Mouse (Mus musculus): ENCODE data around the gene 1700003F12Rik. TPM values are rescaled to one million over a fixed set of nuclear protein-coding genes. Genes with fewer than 3 reads are reported as not detected.

The 1700003F12Rik gene
- total and polyA plus RNA-seq, 3 experiments, result 0.52 to 0.85 (median 0.56) TPM

- H3K4me2 ChIP-seq (ENCODE audit: insufficient read depth, low read depth, poor library complexity, severe bottlenecking), result no peak overlapping the region
- peaks cover 9 to 17% of the 10 kb centered on the region in 2 experiments for H3K4me1 ChIP-seq (ENCODE audit: control insufficient read depth in 1 of 2, insufficient read depth in 2 of 2)
- H3K4me3 ChIP-seq (replicated peaks in 1 of 3; ENCODE audit: low read depth in 2 of 3, low read length in 2 of 3, poor library complexity in 1 of 3), result no peak overlapping the region
- H3K27me3 ChIP-seq (replicated peaks), result no peaks in the 10 kb centered on the region
- H3K27ac ChIP-seq (ENCODE audit: insufficient read depth, low read depth), result no peak overlapping the region
- no peak for DNase-seq (ENCODE audit: extremely low read depth)
- H3K36me3 ChIP-seq (replicated peaks in 1 of 2; ENCODE audit: control insufficient read depth in 1 of 2, insufficient read depth in 1 of 2, low read length in 1 of 2), result peaks cover 2 to 20% of the 10 kb centered on the region in 2 experiments
- no peak overlapping the region for H3K9ac ChIP-seq (ENCODE audit: insufficient read depth, low read depth)
- in situ Hi-C loops (cut with MboI; ENCODE audit: low pct_ligation_motif_present, low pct_unique_long_range_greater_than_20kb, low sequenced_read_pairs), result no loop called here
- dilution Hi-C loops (cut with MboI; ENCODE audit: extremely low pct_ligation_motif_present, extremely low pct_unique_long_range_greater_than_20kb, low sequenced_read_pairs), result no loop called here
- H3K9me3 ChIP-seq (replicated peaks; ENCODE audit: low read length), result no peaks in the 10 kb centered on the region
- no peaks in the 10 kb centered on the region for H3K79me2 ChIP-seq (replicated peaks; ENCODE audit: control insufficient read depth, extremely low read depth, insufficient read depth, poor library complexity, severe bottlenecking)
- TF ChIP-seq CTCF (conservative IDR thresholded peaks at IDR 0.05 in 1 of 2, IDR thresholded peaks at IDR 0.05 in 1 of 2; ENCODE audit: low read depth in 2 of 2, low read length in 2 of 2) (no peak), MAZ (IDR thresholded peaks at IDR 0.05; ENCODE audit: low read depth, low read length) (no peak), ZMIZ1 (IDR thresholded peaks at IDR 0.05; ENCODE audit: low read depth, low read length) (no peak), PAX5 (IDR thresholded peaks at IDR 0.05; ENCODE audit: low read length) (no peak), JUND (conservative IDR thresholded peaks at IDR 0.05; ENCODE audit: low read depth, low read length) (no peak), ZKSCAN1 (IDR thresholded peaks at IDR 0.05; ENCODE audit: borderline replicate concordance, low read depth, low read length) (no peak), MYC (IDR thresholded peaks at IDR 0.05; ENCODE audit: low read depth, low read length) (no peak), USF1 (IDR thresholded peaks at IDR 0.05; ENCODE audit: low read depth, low read length) (no peak), SMC3 (IDR thresholded peaks at IDR 0.05; ENCODE audit: low read depth, low read length) (no peak), IRF4 (IDR thresholded peaks at IDR 0.05; ENCODE audit: low read depth, low read length) (no peak), NELFE (IDR thresholded peaks at IDR 0.05; ENCODE audit: low read depth, low read length) (no peak), MEF2A (IDR thresholded peaks at IDR 0.05; ENCODE audit: borderline replicate concordance, low read depth, low read length) (no peak), USF2 (conservative IDR thresholded peaks at IDR 0.05; ENCODE audit: low read depth, low read length) (no peak), JUN (IDR thresholded peaks at IDR 0.05; ENCODE audit: insufficient read depth, low read depth, low read length) (no peak), ETS1 (conservative IDR thresholded peaks at IDR 0.05; ENCODE audit: low read depth, low read length) (no peak), SIN3A (IDR thresholded peaks at IDR 0.05; ENCODE audit: low read length) (no peak), ZNF384 (IDR thresholded peaks at IDR 0.05; ENCODE audit: low read depth, low read length) (no peak), KAT2A (IDR thresholded peaks at IDR 0.05; ENCODE audit: insufficient replicate concordance, low read length) (no peak), MAX (IDR thresholded peaks at IDR 0.05; ENCODE audit: low read length) (no peak), E2F4 (IDR thresholded peaks at IDR 0.05; ENCODE audit: insufficient replicate concordance, low read depth, low read length) (no peak)
These were observed 48.9 kb downstream of the 1700003F12Rik start for GRCm38 (mm10) chr2:154595775-154596174.

DNA sequence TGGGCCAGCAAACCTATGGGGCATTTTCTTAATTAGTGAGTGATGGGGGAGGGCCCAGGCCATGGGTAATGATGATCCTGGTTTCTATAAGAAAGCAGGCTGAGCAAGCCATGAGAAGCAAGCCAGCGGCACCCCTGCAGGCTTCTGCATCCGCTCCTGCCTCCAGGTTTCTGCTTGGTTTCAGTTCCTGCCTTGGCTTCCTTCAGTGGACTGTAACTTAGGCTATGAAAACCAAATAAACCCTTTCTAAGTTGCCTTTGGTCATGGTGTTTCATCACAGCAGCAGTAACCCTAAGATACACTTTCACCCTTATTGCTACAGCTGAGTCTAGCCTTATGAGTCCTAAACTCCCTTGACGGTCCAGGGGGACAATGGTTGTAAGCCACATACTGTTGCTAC, 50.5 kb downstream of the 1700003F12Rik start:
- dilution Hi-C loops (cut with MboI; ENCODE audit: extremely low pct_ligation_motif_present, extremely low pct_unique_long_range_greater_than_20kb, low sequenced_read_pairs) (no loop called here), in situ Hi-C loops (cut with MboI; ENCODE audit: low pct_ligation_motif_present, low pct_unique_long_range_greater_than_20kb, low sequenced_read_pairs) (no loop called here)
- TF ChIP-seq HCFC1 (IDR thresholded peaks at IDR 0.05; ENCODE audit: low read depth, low read length) (no peak), EP300 (IDR thresholded peaks at IDR 0.05; ENCODE audit: low read length) (peak; percentile 54), NELFE (IDR thresholded peaks at IDR 0.05; ENCODE audit: low read depth, low read length) (no peak), MEF2A (IDR thresholded peaks at IDR 0.05; ENCODE audit: borderline replicate concordance, low read depth, low read length) (no peak), ZKSCAN1 (IDR thresholded peaks at IDR 0.05; ENCODE audit: borderline replicate concordance, low read depth, low read length) (no peak), KAT2A (IDR thresholded peaks at IDR 0.05; ENCODE audit: insufficient replicate concordance, low read length) (no peak), SIN3A (IDR thresholded peaks at IDR 0.05; ENCODE audit: low read length) (0 out of 2 replicates have a peak, but pooled peaks have one; percentile 18), MAFK (IDR thresholded peaks at IDR 0.05; ENCODE audit: insufficient replicate concordance, low read length) (no peak), MXI1 (IDR thresholded peaks at IDR 0.05; ENCODE audit: low read depth, low read length) (no peak), IRF4 (IDR thresholded peaks at IDR 0.05; ENCODE audit: low read depth, low read length) (peak; percentile 75; the same call in 1 of the 2 replicates)
- Histone ChIP-seq H3K27ac (ENCODE audit: insufficient read depth, low read depth) (no peak overlapping the region), H3K4me1 (ENCODE audit: control insufficient read depth in 1 of 2, insufficient read depth in 2 of 2) (peaks cover 11 to 18% of the 10 kb centered on the region in 2 experiments), H3K9ac (ENCODE audit: insufficient read depth, low read depth) (no peak overlapping the region), H3K9me3 (replicated peaks; ENCODE audit: low read length) (no peaks in the 10 kb centered on the region), H3K36me3 (replicated peaks in 1 of 2; ENCODE audit: control insufficient read depth in 1 of 2, insufficient read depth in 1 of 2, low read length in 1 of 2) (peaks cover 2 to 18% of the 10 kb centered on the region in 2 experiments), H3K4me2 (ENCODE audit: insufficient read depth, low read depth, poor library complexity, severe bottlenecking) (no peak overlapping the region), H3K27me3 (replicated peaks) (no peaks in the 10 kb centered on the region), H3K79me2 (replicated peaks; ENCODE audit: control insufficient read depth, extremely low read depth, insufficient read depth, poor library complexity, severe bottlenecking) (no peaks in the 10 kb centered on the region), H3K4me3 (replicated peaks in 1 of 3; ENCODE audit: low read depth in 2 of 3, low read length in 2 of 3, poor library complexity in 1 of 3) (no peak overlapping the region)
- peak; percentile 34 for DNase-seq (ENCODE audit: extremely low read depth)

Measured in CH12.LX (cell line).